Mouse (Mus musculus): ENCODE data around the gene Arpc1a.

DNA sequence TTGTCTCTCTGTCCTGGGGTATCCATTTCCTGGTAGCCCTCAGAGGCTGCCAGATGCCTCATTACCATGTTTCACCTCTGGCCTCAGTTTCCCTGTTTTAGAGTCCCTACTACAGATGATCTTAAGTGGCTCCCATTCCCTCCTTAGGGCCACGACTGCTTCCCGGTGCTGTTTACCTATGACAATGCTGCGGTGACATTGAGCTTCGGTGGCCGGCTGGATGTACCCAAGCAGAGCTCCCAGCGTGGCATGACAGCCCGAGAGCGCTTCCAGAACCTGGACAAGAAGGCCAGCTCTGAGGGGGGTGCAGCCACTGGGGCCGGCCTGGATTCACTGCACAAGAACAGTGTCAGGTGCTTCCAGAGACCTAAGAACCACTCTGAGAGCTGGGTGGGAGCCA is 43.0 kb downstream of the Arpc1a start:
- TF ChIP-seq CTCF (conservative IDR thresholded peaks at IDR 0.05; ENCODE audit: low read length) (no peak), NANOG (IDR thresholded peaks at IDR 0.05; ENCODE audit: borderline replicate concordance, low read length) (no peak)
